In genomic region chr2:180530130-180530529, GRCm38 (mm10) we compare ENCODE assay signal across 12 mouse cellular contexts. TPM values are rescaled to one million over a fixed set of nuclear protein-coding genes. Genes with fewer than 3 reads are reported as not detected.
DNase-seq lines count a peak whose midpoint lies in the region; ATAC-seq and TF ChIP-seq lines count a peak whose summit lies in the region.
"Had no signal": no experiment of that assay in that cellular context is flagged by ENCODE, and none has a peak within 500 bp of the region (broad histone marks: within the 10 kb centered on the region; RNA-seq: fewer than 3 reads in every experiment).

No protein-coding gene starts in this region.

- H3K36me3 ChIP-seq in lung, postnatal 0 days (ENCODE audit: insufficient read depth, low read length), result no peaks in the 10 kb centered on the region
- H3K36me3 ChIP-seq in embryonic facial prominence, embryonic 13.5 days, result no peaks in the 10 kb centered on the region
- no peaks in the 10 kb centered on the region for H3K36me3 ChIP-seq in hindbrain, postnatal 0 days (ENCODE audit: insufficient read depth, low read length)
- H3K36me3 ChIP-seq: limb, embryonic 13.5 days; neural tube, embryonic 12.5 days had no signal

- no peak overlapping the region for H3K27ac ChIP-seq in lung, postnatal 0 days (ENCODE audit: low read length)
- H3K27ac ChIP-seq in embryonic facial prominence, embryonic 13.5 days, result no peak overlapping the region
- H3K27ac ChIP-seq in hindbrain, postnatal 0 days, result peak overlapping the region; percentile 32; the same call in 1 of the 2 replicates
- H3K27ac ChIP-seq: limb, embryonic 13.5 days; macrophage; neural tube, embryonic 12.5 days had no signal

- no peak overlapping the region for H3K4me2 ChIP-seq in lung, postnatal 0 days (replicated peaks; ENCODE audit: low read depth, low read length)
- 0 out of 2 replicates have a peak overlapping the region, but pooled peaks have one; percentile 24 for H3K4me2 ChIP-seq in embryonic facial prominence, embryonic 13.5 days
- no peak overlapping the region for H3K4me2 ChIP-seq in hindbrain, postnatal 0 days (ENCODE audit: low read depth, low read length)
- H3K4me2 ChIP-seq: limb, embryonic 13.5 days; neural tube, embryonic 12.5 days had no signal

- no peak for DNase-seq in frontal cortex, postnatal 10 days (ENCODE audit: low spot score in 2 of 2)
- peak; percentile 7 for DNase-seq in lung, postnatal 0 days (ENCODE audit: low spot score)
- DNase-seq in lung, postnatal 4 days, result no peak
- DNase-seq in hindbrain, postnatal 0 days (ENCODE audit: low spot score), result peak; percentile 65
- DNase-seq in spleen, adult 18-20 months, result no peak
- DNase-seq in right cerebral cortex, postnatal 25 days, result no peak

- H3K9me3 ChIP-seq in lung, postnatal 0 days (ENCODE audit: low read length), result no peaks in the 10 kb centered on the region
- no peaks in the 10 kb centered on the region for H3K9me3 ChIP-seq in embryonic facial prominence, embryonic 13.5 days
- no peaks in the 10 kb centered on the region for H3K9me3 ChIP-seq in hindbrain, postnatal 0 days (ENCODE audit: low read length)
- H3K9me3 ChIP-seq: limb, embryonic 13.5 days; neural tube, embryonic 12.5 days had no signal

- H3K4me3 ChIP-seq in lung, postnatal 0 days (ENCODE audit: low read depth, low read length), result no peak overlapping the region
- no peak overlapping the region for H3K4me3 ChIP-seq in embryonic facial prominence, embryonic 13.5 days
- no peak overlapping the region for H3K4me3 ChIP-seq in hindbrain, postnatal 0 days (ENCODE audit: low read length)
- H3K4me3 ChIP-seq: limb, embryonic 13.5 days; neural tube, embryonic 12.5 days had no signal

- 0 out of 2 replicates have a peak overlapping the region, but pooled peaks have one; percentile 5 for H3K9ac ChIP-seq in lung, postnatal 0 days (replicated peaks; ENCODE audit: low read depth)
- H3K9ac ChIP-seq in embryonic facial prominence, embryonic 13.5 days, result no peak overlapping the region
- no peak overlapping the region for H3K9ac ChIP-seq in hindbrain, postnatal 0 days (replicated peaks; ENCODE audit: low read length)
- H3K9ac ChIP-seq: limb, embryonic 13.5 days; neural tube, embryonic 12.5 days had no signal

- TF ChIP-seq EP300 in lung, postnatal 0 days (IDR thresholded peaks at IDR 0.05), result no peak

- peak; percentile 64; the same call in 1 of the 2 replicates for ATAC-seq in frontal cortex, adult (ENCODE audit: low TSS enrichment)
- ATAC-seq in lung, postnatal 0 days, result peak; percentile 9; the same call in 1 of the 2 replicates
- no peak for ATAC-seq in embryonic facial prominence, embryonic 13.5 days (ENCODE audit: insufficient number of reproducible peaks, insufficient read depth, low FRiP score, low TSS enrichment, low read depth)
- ATAC-seq in hindbrain, postnatal 0 days, result peak; percentile 39
- ATAC-seq: inflammation-experienced regulatory T-cells, adult 6 months had no signal

- 31% methylated on average over 7 of the region's 7 CpGs for WGBS in lung, postnatal 0 days
- 27% methylated on average over 7 of the region's 7 CpGs for WGBS in embryonic facial prominence, embryonic 13.5 days
- WGBS in hindbrain, postnatal 0 days, result 36% methylated on average over 7 of the region's 7 CpGs

- H3K27me3 ChIP-seq in lung, postnatal 0 days (replicated peaks; ENCODE audit: insufficient read depth, low read length), result no peaks in the 10 kb centered on the region
- H3K27me3 ChIP-seq in embryonic facial prominence, embryonic 13.5 days, result peaks cover 37% of the 10 kb centered on the region
- peaks cover 4% of the 10 kb centered on the region; the same call in 1 of the 2 replicates for H3K27me3 ChIP-seq in hindbrain, postnatal 0 days (ENCODE audit: insufficient read depth, low read length)

- no peaks in the 10 kb centered on the region for H3K4me1 ChIP-seq in lung, postnatal 0 days (ENCODE audit: insufficient read depth, low read depth, low read length)
- peaks cover 26% of the 10 kb centered on the region for H3K4me1 ChIP-seq in embryonic facial prominence, embryonic 13.5 days
- peaks cover 9% of the 10 kb centered on the region; the same call in 1 of the 2 replicates for H3K4me1 ChIP-seq in hindbrain, postnatal 0 days (ENCODE audit: insufficient read depth, low read length)

- TF ChIP-seq CTCF in lung, postnatal 0 days (IDR thresholded peaks at IDR 0.05), result no peak
- TF ChIP-seq CTCF in hindbrain, postnatal 0 days (IDR thresholded peaks at IDR 0.05; ENCODE audit: low read depth), result no peak

RNA-seq across cellular contexts. Expression of gene Ntsr1, which starts 30.4 kb away (rescaled TPM):
- polyA plus RNA-seq in lung, postnatal 0 days (2015; fragmentation: Nextera tagmentation; extraction: Ambion mirVana), result 0.05 and 0.06 TPM in 2 replicates
- 0.36 and 0.45 TPM in 2 replicates for polyA plus RNA-seq in embryonic facial prominence, embryonic 13.5 days (2015; fragmentation: Nextera tagmentation; extraction: Ambion mirVana)
- 9.0 and 11.1 TPM in 2 replicates for total RNA-seq in hindbrain, postnatal 0 days (2014; rRNA removed)
- polyA plus RNA-seq in hindbrain, postnatal 0 days (2015; fragmentation: Nextera tagmentation; extraction: Ambion mirVana), result 2.8 and 2.9 TPM in 2 replicates
- polyA plus RNA-seq: inflammation-experienced regulatory T-cells, adult 6 months; macrophage had no signal

RNA-seq across cellular contexts. Expression of gene Mrgbp, which starts 51.0 kb away (rescaled TPM):
- 20.5 and 22.4 TPM in 2 replicates for polyA plus RNA-seq in lung, postnatal 0 days (2015; fragmentation: Nextera tagmentation; extraction: Ambion mirVana)
- 36.8 and 37.5 TPM in 2 replicates for polyA plus RNA-seq in embryonic facial prominence, embryonic 13.5 days (2015; fragmentation: Nextera tagmentation; extraction: Ambion mirVana)
- 48.2 and 49.3 TPM in 2 replicates for total RNA-seq in hindbrain, postnatal 0 days (2014; rRNA removed)
- polyA plus RNA-seq in hindbrain, postnatal 0 days (2015; fragmentation: Nextera tagmentation; extraction: Ambion mirVana), result 32.5 and 36.0 TPM in 2 replicates

RNA-seq across cellular contexts. Expression of gene Ogfr, which starts 58.9 kb away (rescaled TPM):
- polyA plus RNA-seq in lung, postnatal 0 days (2015; fragmentation: Nextera tagmentation; extraction: Ambion mirVana), result 37.5 and 38.3 TPM in 2 replicates
- polyA plus RNA-seq in embryonic facial prominence, embryonic 13.5 days (2015; fragmentation: Nextera tagmentation; extraction: Ambion mirVana), result 71.5 and 77.2 TPM in 2 replicates
- total RNA-seq in hindbrain, postnatal 0 days (2014; rRNA removed), result 88.5 and 106 TPM in 2 replicates
- 82.9 and 84.4 TPM in 2 replicates for polyA plus RNA-seq in hindbrain, postnatal 0 days (2015; fragmentation: Nextera tagmentation; extraction: Ambion mirVana)

Comparison
In these comparisons a context has a peak if more than half of its experiments do, and no peak if none do; other contexts are left out.
1. DNase-seq: peak in lung, postnatal 0 days (single experiment) and hindbrain, postnatal 0 days (single experiment); none in frontal cortex, postnatal 10 days (0 of 2), lung, postnatal 4 days (0 of 2), spleen, adult 18-20 months (0 of 2) and right cerebral cortex, postnatal 25 days (single experiment).